9 mouse cellular contexts compared by ENCODE assay signal in genomic region chr1:153180586-153181289, GRCm38 (mm10). TPM values are rescaled to one million over a fixed set of nuclear protein-coding genes. Genes with fewer than 3 reads are reported as not detected.
A peak's percentile ranks its signal among the peaks of the same experiment; 100 is the strongest.
DNase-seq lines count a peak whose midpoint lies in the region; ATAC-seq and TF ChIP-seq lines count a peak whose summit lies in the region.
"Had no signal": no experiment of that assay in that cellular context is flagged by ENCODE, and none has a peak within 500 bp of the region (broad histone marks: within the 10 kb centered on the region; RNA-seq: fewer than 3 reads in every experiment).

No protein-coding gene starts in this region.

- intact Hi-C loops in left cerebral cortex, postnatal 4 days (cut with DNase I): no loop called here

- 46% methylated on average over 9 of the region's 9 CpGs for WGBS in heart, postnatal 0 days

- H3K27ac ChIP-seq in heart, postnatal 0 days (ENCODE audit: low read depth): peak overlapping the region; percentile 60

- peak; percentile 63 for DNase-seq in left cerebral cortex, adult 11 months (ENCODE audit: low spot score)
- no peak for DNase-seq in left cerebral cortex, postnatal 4 days
- peak; percentile 10 to 36 for DNase-seq in cerebellum, adult 18-20 months
- peak; percentile 35 for DNase-seq in heart, postnatal 0 days (ENCODE audit: low spot score)
- DNase-seq in right cerebral cortex, postnatal 10 days (ENCODE audit: low spot score in 2 of 2): peak; percentile 47 to 79
- DNase-seq in kidney, postnatal 14 days: no peak
- no peak for DNase-seq in adrenal gland, adult 18-20 months (ENCODE audit: low spot score in 2 of 2)

- no peak overlapping the region for H3K4me2 ChIP-seq in heart, postnatal 0 days (ENCODE audit: low read depth, low read length)

- H3K9me3 ChIP-seq in heart, postnatal 0 days (replicated peaks; ENCODE audit: control insufficient read depth, low read length): no peaks in the 10 kb centered on the region

- H3K27me3 ChIP-seq in heart, postnatal 0 days (ENCODE audit: control insufficient read depth, insufficient read depth, low read length): peaks cover 1% of the 10 kb centered on the region; the same call in 1 of the 2 replicates

- no peak overlapping the region for H3K9ac ChIP-seq in heart, postnatal 0 days (replicated peaks; ENCODE audit: low read depth, low read length)

- H3K36me3 ChIP-seq in heart, postnatal 0 days (replicated peaks; ENCODE audit: control insufficient read depth, insufficient read depth, low read length): no peaks in the 10 kb centered on the region

- H3K4me1 ChIP-seq in heart, postnatal 0 days (ENCODE audit: control insufficient read depth, insufficient read depth): peaks cover 7% of the 10 kb centered on the region

- ATAC-seq in heart, postnatal 0 days (ENCODE audit: insufficient read depth, low read depth): peak; percentile 73
- no peak for ATAC-seq in inflammation-experienced regulatory T-cells, adult 6 months

- TF ChIP-seq EP300 in heart, postnatal 0 days (IDR thresholded peaks at IDR 0.05; ENCODE audit: low read depth): no peak

- TF ChIP-seq CTCF in heart, postnatal 0 days (IDR thresholded peaks at IDR 0.05; ENCODE audit: low read depth): no peak

- H3K4me3 ChIP-seq in heart, postnatal 0 days (ENCODE audit: low read depth, low read length): no peak overlapping the region

RNA-seq across cellular contexts. Expression of gene Lamc2, which starts 5.5 kb away (rescaled TPM):
- total RNA-seq in left cerebral cortex, postnatal 4 days (2021): 1 to 10 TPM; 2.9 to 3.4 TPM
- total RNA-seq in heart, postnatal 0 days (2014; rRNA removed; ENCODE audit: low replicate concordance): 10.2 and 13.2 TPM in 2 replicates
- 4.1 and 6.0 TPM in 2 replicates for polyA plus RNA-seq in heart, postnatal 0 days (2015; fragmentation: Nextera tagmentation; extraction: Ambion mirVana)
- polyA plus RNA-seq in inflammation-experienced regulatory T-cells, adult 6 months (2017; shearing (Covaris generic)): 1 to 10 TPM in 1 of 3 experiments, under 1 TPM in 1, not detected in 1; 0.12 to 1.1 TPM
- total RNA-seq in adrenal gland, adult 18-20 months (2021): 1 to 10 TPM in 1 of 2 experiments, under 1 TPM in 1; 0.66 to 1.8 TPM
- total RNA-seq: neutrophil, adult 5-6 weeks had no signal

Comparison
In these comparisons a context has a peak if more than half of its experiments do, and no peak if none do; other contexts are left out.
1. DNase-seq: peak in left cerebral cortex, adult 11 months (single experiment), cerebellum, adult 18-20 months (2 of 2), heart, postnatal 0 days (single experiment) and right cerebral cortex, postnatal 10 days (2 of 2); none in left cerebral cortex, postnatal 4 days (single experiment), kidney, postnatal 14 days (single experiment) and adrenal gland, adult 18-20 months (0 of 2).